Mouse (Mus musculus) heart, adult 2 months (tissue): Measurements from ENCODE around the gene Lmf2.

ENCODE experiments used
- CTCF ChIP-seq: fragments of 200-600 bp; IDR thresholded peaks from 2 replicates; pipeline ENCODE4 v1.8.1; 2022; ENCODE audit warnings: antibody characterized with exemption, mild to moderate bottlenecking, moderate library complexity
- EP300 ChIP-seq: fragments of 200-500 bp; IDR thresholded peaks from 2 replicates; pipeline ENCODE4 v1.6.1; 2011; ENCODE audit warnings: low read depth, low read length, control low read depth; ENCODE audit not compliant: insufficient read depth
- POLR2A ChIP-seq: fragments of 200-500 bp; IDR thresholded peaks from 2 replicates; pipeline ENCODE4 v1.6.1; 2011; ENCODE audit warnings: mild to moderate bottlenecking, low read depth, low read length, control low read depth; ENCODE audit not compliant: insufficient read depth

- TF ChIP-seq POLR2A (no peak), CTCF (peak; percentile 75), EP300 (no peak)
These were observed 12.1 kb downstream of the Lmf2 start for GRCm38 (mm10) chr15:89343325-89343724.
